Mouse (Mus musculus) heart, adult 2 months (tissue): ENCODE measurements around the gene 1110002E22Rik.

Source experiments
- CTCF ChIP-seq: fragments of 200-600 bp; IDR thresholded peaks from 2 replicates; pipeline ENCODE4 v1.8.1; 2022; ENCODE audit warnings: antibody characterized with exemption, mild to moderate bottlenecking, moderate library complexity
- EP300 ChIP-seq: fragments of 200-500 bp; IDR thresholded peaks from 2 replicates; pipeline ENCODE4 v1.6.1; 2011; ENCODE audit warnings: low read depth, low read length, control low read depth; ENCODE audit not compliant: insufficient read depth

DNA sequence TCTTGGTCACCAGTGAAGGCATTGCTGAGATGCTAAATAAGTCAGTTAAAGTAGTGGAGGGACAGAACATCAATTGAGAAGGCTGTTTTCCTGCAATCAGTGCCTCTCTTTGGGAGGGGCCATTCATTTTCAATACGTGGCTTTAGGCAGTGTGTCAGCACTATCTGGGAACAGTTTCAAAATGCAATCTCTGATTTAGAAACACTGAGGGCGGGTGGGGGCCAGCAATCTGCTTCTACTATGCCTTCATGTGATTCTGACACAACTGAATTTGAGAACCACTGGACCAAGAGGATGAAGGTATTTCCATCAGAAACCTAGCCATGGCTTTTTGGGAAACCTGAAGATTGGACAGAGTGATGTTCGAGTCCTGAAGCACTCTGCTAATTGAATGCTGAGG lies 30.4 kb downstream of the 1110002E22Rik start:
- TF ChIP-seq EP300 (no peak), CTCF (no peak)
